Mouse (Mus musculus): ENCODE data around the gene Fbxo30. TPM values are rescaled to one million over a fixed set of nuclear protein-coding genes. Genes with fewer than 3 reads are reported as not detected.
A peak's percentile ranks its signal among the peaks of the same experiment; 100 is the strongest.
"Not testable (repeated sequence)": the region's sequence is repeated elsewhere in the genome, so short reads cannot be mapped to it uniquely, and the experiment has no call there.

Fbxo30 gene
- polyA plus RNA-seq, 1 experiment, result 5.5 TPM

GRCm38 (mm10) chr10:11309866-11310265, 28.7 kb downstream of the Fbxo30 start:
- TF ChIP-seq POLR2A (IDR thresholded peaks at IDR 0.05; ENCODE audit: borderline replicate concordance, insufficient read depth, low read length), result no peak
- TF ChIP-seq CTCF (IDR thresholded peaks at IDR 0.05; ENCODE audit: borderline replicate concordance, insufficient read depth, low read depth, low read length), result no peak
- Histone ChIP-seq H3K4me1 (ENCODE audit: control insufficient read depth, insufficient read depth, low read length) (no peaks in the 10 kb centered on the region), H3K27me3 (ENCODE audit: control insufficient read depth, insufficient read depth, low read length) (no peaks in the 10 kb centered on the region), H3K4me3 (replicated peaks; ENCODE audit: insufficient read depth, low read depth, low read length) (no peak overlapping the region), H3K27ac (ENCODE audit: insufficient read depth, low read length) (no peak overlapping the region)
- DNase-seq, result no peak
- 100% methylated on average over 1 of the region's 1 CpGs for WGBS

- Histone ChIP-seq H3K4me3 (replicated peaks; ENCODE audit: insufficient read depth, low read depth, low read length) (no peak overlapping the region), H3K27ac (ENCODE audit: insufficient read depth, low read length) (no peak overlapping the region), H3K27me3 (ENCODE audit: control insufficient read depth, insufficient read depth, low read length) (no peaks in the 10 kb centered on the region), H3K4me1 (ENCODE audit: control insufficient read depth, insufficient read depth, low read length) (no peaks in the 10 kb centered on the region)
- DNase-seq, result no peak
- no peak for TF ChIP-seq POLR2A (IDR thresholded peaks at IDR 0.05; ENCODE audit: borderline replicate concordance, insufficient read depth, low read length)
- no peak for TF ChIP-seq CTCF (IDR thresholded peaks at IDR 0.05; ENCODE audit: borderline replicate concordance, insufficient read depth, low read depth, low read length)
Measured at GRCm38 (mm10) chr10:11310481-11310880, 29.4 kb downstream of the Fbxo30 start.

GRCm38 (mm10) chr10:11317856-11318454, 36.8 kb downstream of the Fbxo30 start:
- H3K4me1 ChIP-seq (ENCODE audit: control insufficient read depth, insufficient read depth, low read length); H3K4me3 ChIP-seq (replicated peaks; ENCODE audit: insufficient read depth, low read depth, low read length); H3K27me3 ChIP-seq (ENCODE audit: control insufficient read depth, insufficient read depth, low read length); DNase-seq; H3K27ac ChIP-seq (ENCODE audit: insufficient read depth, low read length): not testable (repeated sequence)

GRCm38 (mm10) chr10:11319446-11319970, 38.4 kb downstream of the Fbxo30 start:
- DNase-seq, result no peak
- 81% methylated on average over 1 of the region's 1 CpGs for WGBS
- Histone ChIP-seq H3K4me3 (replicated peaks; ENCODE audit: insufficient read depth, low read depth, low read length) (no peak overlapping the region), H3K27ac (ENCODE audit: insufficient read depth, low read length) (no peak overlapping the region), H3K4me1 (ENCODE audit: control insufficient read depth, insufficient read depth, low read length) (no peaks in the 10 kb centered on the region), H3K27me3 (ENCODE audit: control insufficient read depth, insufficient read depth, low read length) (no peaks in the 10 kb centered on the region)
- TF ChIP-seq POLR2A (IDR thresholded peaks at IDR 0.05; ENCODE audit: borderline replicate concordance, insufficient read depth, low read length) (no peak), CTCF (IDR thresholded peaks at IDR 0.05; ENCODE audit: borderline replicate concordance, insufficient read depth, low read depth, low read length) (no peak)

- no peak for TF ChIP-seq POLR2A (IDR thresholded peaks at IDR 0.05; ENCODE audit: borderline replicate concordance, insufficient read depth, low read length)
- TF ChIP-seq CTCF (IDR thresholded peaks at IDR 0.05; ENCODE audit: borderline replicate concordance, insufficient read depth, low read depth, low read length), result no peak
- WGBS, result 93% methylated on average over 7 of the region's 7 CpGs
- Histone ChIP-seq H3K27me3 (ENCODE audit: control insufficient read depth, insufficient read depth, low read length) (no peaks in the 10 kb centered on the region), H3K27ac (ENCODE audit: insufficient read depth, low read length) (no peak overlapping the region), H3K4me3 (replicated peaks; ENCODE audit: insufficient read depth, low read depth, low read length) (no peak overlapping the region), H3K4me1 (ENCODE audit: control insufficient read depth, insufficient read depth, low read length) (no peaks in the 10 kb centered on the region)
- DNase-seq, result no peak
Measured at GRCm38 (mm10) chr10:11322316-11322715, 41.2 kb downstream of the Fbxo30 start.

GRCm38 (mm10) chr10:11323202-11323898, 42.2 kb downstream of the Fbxo30 start:
- Histone ChIP-seq H3K27ac (ENCODE audit: insufficient read depth, low read length) (no peak overlapping the region), H3K27me3 (ENCODE audit: control insufficient read depth, insufficient read depth, low read length) (no peaks in the 10 kb centered on the region), H3K4me3 (replicated peaks; ENCODE audit: insufficient read depth, low read depth, low read length) (no peak overlapping the region), H3K4me1 (ENCODE audit: control insufficient read depth, insufficient read depth, low read length) (no peaks in the 10 kb centered on the region)
- no peak for DNase-seq
- WGBS, result 74% methylated on average over 4 of the region's 4 CpGs
- no peak for TF ChIP-seq POLR2A (IDR thresholded peaks at IDR 0.05; ENCODE audit: borderline replicate concordance, insufficient read depth, low read length)
- no peak for TF ChIP-seq CTCF (IDR thresholded peaks at IDR 0.05; ENCODE audit: borderline replicate concordance, insufficient read depth, low read depth, low read length)

- DNase-seq, result no peak
- TF ChIP-seq POLR2A (IDR thresholded peaks at IDR 0.05; ENCODE audit: borderline replicate concordance, insufficient read depth, low read length), result no peak
- TF ChIP-seq CTCF (IDR thresholded peaks at IDR 0.05; ENCODE audit: borderline replicate concordance, insufficient read depth, low read depth, low read length), result peak; percentile 31; the same call in 1 of the 2 replicates
- H3K27me3 ChIP-seq (ENCODE audit: control insufficient read depth, insufficient read depth, low read length), result no peaks in the 10 kb centered on the region
- no peak overlapping the region for H3K4me3 ChIP-seq (replicated peaks; ENCODE audit: insufficient read depth, low read depth, low read length)
- WGBS, result 91% methylated on average over 3 of the region's 3 CpGs
- H3K27ac ChIP-seq (ENCODE audit: insufficient read depth, low read length), result no peak overlapping the region
- H3K4me1 ChIP-seq (ENCODE audit: control insufficient read depth, insufficient read depth, low read length), result no peaks in the 10 kb centered on the region
Measured at GRCm38 (mm10) chr10:11326526-11326925, 45.4 kb downstream of the Fbxo30 start.

Measured in cerebellum, adult 2 months (tissue).